Mouse (Mus musculus): ENCODE results near the gene Micu1.

DNA sequence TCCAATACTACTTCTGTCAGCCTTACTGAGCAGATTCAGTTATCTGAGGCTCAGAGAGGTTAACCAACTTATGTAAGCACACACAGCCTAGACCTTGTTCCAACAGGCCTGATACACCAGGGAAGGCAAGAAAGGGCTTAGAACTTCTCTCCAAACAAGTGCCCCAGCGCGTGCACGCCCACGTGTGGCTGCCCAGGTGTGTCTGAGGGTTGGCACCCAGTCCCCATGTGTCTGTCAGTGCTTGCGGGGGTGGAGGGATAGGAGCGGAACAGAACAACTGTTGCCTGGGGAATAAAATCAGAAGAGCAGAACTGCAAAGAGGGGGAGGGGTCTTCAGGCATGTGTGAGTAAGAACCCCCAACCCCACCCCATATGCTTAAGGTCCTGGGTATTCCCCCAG lies 208.8 kb downstream of the Micu1 start:
- TF ChIP-seq CTCF (IDR thresholded peaks at IDR 0.05; ENCODE audit: borderline replicate concordance, insufficient read depth, low read depth, low read length): no peak
- no peak for TF ChIP-seq POLR2A (IDR thresholded peaks at IDR 0.05; ENCODE audit: borderline replicate concordance, insufficient read depth, low read length)

Data from cerebellum, adult 2 months (tissue).